Mouse (Mus musculus): ENCODE measurements around the gene Gpx5.

Gpx5 gene

GRCm38 (mm10) chr13:21292631-21293030 is at the start of gene Gpx5:
Gene Gpx5, minus strand, starts transcription at chr13:21292731.
- no peak for DNase-seq

GRCm38 (mm10) chr13:21327424-21327823 is 34.9 kb upstream of the Gpx5 start:
- no peak for DNase-seq

- peak; percentile 55 for DNase-seq
These were observed 34.2 kb upstream of the Gpx5 start for GRCm38 (mm10) chr13:21326657-21327211.

GRCm38 (mm10) chr13:21326191-21326590 is 33.7 kb upstream of the Gpx5 start:
- no peak for DNase-seq

- DNase-seq = no peak
These were observed 30.9 kb upstream of the Gpx5 start for GRCm38 (mm10) chr13:21323405-21323804.

- DNase-seq = peak; percentile 59
These were observed 30.2 kb upstream of the Gpx5 start for GRCm38 (mm10) chr13:21322509-21323375.

- DNase-seq = peak; percentile 15
These were observed 29.5 kb upstream of the Gpx5 start for GRCm38 (mm10) chr13:21321890-21322494.

- DNase-seq = no peak
These were observed 27.7 kb upstream of the Gpx5 start for GRCm38 (mm10) chr13:21320262-21320661.

- DNase-seq = no peak
These were observed 21.4 kb upstream of the Gpx5 start for GRCm38 (mm10) chr13:21313903-21314302.

GRCm38 (mm10) chr13:21312854-21313253 is 20.3 kb upstream of the Gpx5 start:
- DNase-seq = no peak

GRCm38 (mm10) chr13:21311926-21312325 is 19.4 kb upstream of the Gpx5 start, which contains the start of gene Gpx6:
Gene Gpx6, plus strand, starts transcription at chr13:21312125.
- DNase-seq = no peak

GRCm38 (mm10) chr13:21309788-21310187 is 17.3 kb upstream of the Gpx5 start:
- no peak for DNase-seq

GRCm38 (mm10) chr13:21304483-21305066 is 12.0 kb upstream of the Gpx5 start:
- DNase-seq = no peak

- no peak for DNase-seq
These were observed 6.0 kb upstream of the Gpx5 start for GRCm38 (mm10) chr13:21298557-21298956.

- peak; percentile 75 for DNase-seq
These were observed 13.0 kb downstream of the Gpx5 start for GRCm38 (mm10) chr13:21279559-21279958.

- DNase-seq = no peak
These were observed 13.5 kb downstream of the Gpx5 start for GRCm38 (mm10) chr13:21279076-21279475.

- DNase-seq = no peak
These were observed 16.0 kb downstream of the Gpx5 start for GRCm38 (mm10) chr13:21276551-21276950.

GRCm38 (mm10) chr13:21275815-21276550 is 16.5 kb downstream of the Gpx5 start:
- peak; percentile 84 for DNase-seq

GRCm38 (mm10) chr13:21275021-21275814 is 17.3 kb downstream of the Gpx5 start:
- DNase-seq = peak; percentile 32

GRCm38 (mm10) chr13:21268262-21268661 is 24.3 kb downstream of the Gpx5 start:
- DNase-seq = no peak

- no peak for DNase-seq
These were observed 25.0 kb downstream of the Gpx5 start for GRCm38 (mm10) chr13:21267541-21267940.

- no peak for DNase-seq
These were observed 26.8 kb downstream of the Gpx5 start for GRCm38 (mm10) chr13:21265736-21266135.
